Mouse (Mus musculus) MEL (cell line): ENCODE data around the gene Samd14.
A peak's percentile ranks its signal among the peaks of the same experiment; 100 is the strongest.

Experiments used
- CTCF ChIP-seq, 3 experiments: IDR thresholded peaks in 2 of 3; conservative IDR thresholded peaks in 1 of 3; 2 replicates each; pipeline ENCODE4 v1.5.1; 2011 to 2012; ENCODE audit warnings: low read length in 3 of 3, low read depth in 2 of 3, mild to moderate bottlenecking in 2 of 3, improper control_type of control experiment in 1 of 3, inconsistent platforms in 1 of 3, mixed read lengths in 1 of 3, moderate library complexity in 1 of 3; ENCODE audit not compliant: control insufficient read depth in 1 of 3, insufficient read depth in 1 of 3, poor library complexity in 1 of 3, severe bottlenecking in 1 of 3
- HCFC1 ChIP-seq: IDR thresholded peaks from 2 replicates; pipeline ENCODE4 v1.6.1; 2012; ENCODE audit warnings: low read depth, mild to moderate bottlenecking, inconsistent platforms, low read length, improper control_type of control experiment, moderate library complexity
- NRF1 ChIP-seq: IDR thresholded peaks from 2 replicates; pipeline ENCODE4 v1.6.1; 2014; ENCODE audit warnings: low read depth, mild to moderate bottlenecking, inconsistent platforms, low read length, improper control_type of control experiment, moderate library complexity; ENCODE audit not compliant: poor library complexity, insufficient read depth, severe bottlenecking
- POLR2AphosphoS2 ChIP-seq: IDR thresholded peaks from 2 replicates; pipeline ENCODE4 v1.6.1; 2011; ENCODE audit warnings: low read length, improper control_type of control experiment
- USF1 ChIP-seq: IDR thresholded peaks from 2 replicates; pipeline ENCODE4 v1.6.1; 2014; ENCODE audit warnings: low read depth, mild to moderate bottlenecking, inconsistent platforms, low read length, improper control_type of control experiment, moderate library complexity
- ZC3H11A ChIP-seq: IDR thresholded peaks from 2 replicates; pipeline ENCODE4 v1.6.1; 2012; ENCODE audit warnings: low read depth, mild to moderate bottlenecking, inconsistent platforms, low read length, improper control_type of control experiment
- ZKSCAN1 ChIP-seq: IDR thresholded peaks from 2 replicates; pipeline ENCODE4 v1.6.1; 2012; ENCODE audit warnings: low read depth, mild to moderate bottlenecking, inconsistent platforms, low read length, improper control_type of control experiment, moderate library complexity

GRCm38 (mm10) chr11:95001058-95001457, 8.6 kb upstream of the Samd14 start:
- peak; percentile 84 to 97 (median 86) for TF ChIP-seq CTCF (IDR thresholded peaks at IDR 0.05 in 2 of 3, conservative IDR thresholded peaks at IDR 0.05 in 1 of 3; ENCODE audit: control insufficient read depth in 1 of 3, insufficient read depth in 1 of 3, low read depth in 2 of 3, low read length in 3 of 3, poor library complexity in 1 of 3, severe bottlenecking in 1 of 3)
- no peak for TF ChIP-seq NRF1
- no peak for TF ChIP-seq HCFC1
- TF ChIP-seq ZC3H11A, result peak; percentile 48; the same call in 1 of the 2 replicates
- no peak for TF ChIP-seq POLR2AphosphoS2
- TF ChIP-seq ZKSCAN1, result no peak
- TF ChIP-seq USF1, result no peak
